Mouse (Mus musculus) heart, postnatal 0 days (tissue): ENCODE results near the gene Zfp108. TPM values are rescaled to one million over a fixed set of nuclear protein-coding genes. Genes with fewer than 3 reads are reported as not detected.

Source experiments
- ATAC-seq: fragments of 200-750 bp; cut with Nextera tagmentation; 2 replicates; pipeline ENCODE4 v1.8.0; 2017; ENCODE audit warnings: low read depth, moderate number of reproducible peaks, moderate library complexity; ENCODE audit not compliant: insufficient read depth
- DNase-seq: peaks from one replicate; pipeline ENCODE4 v3.0.0-alpha.2; 2016; ENCODE audit warnings: low spot score
- H3K27ac ChIP-seq: fragments of 300-500 bp; sonication (generic); 2 replicates; pipeline ENCODE4 v1.5.1; 2014; ENCODE audit warnings: low read depth, mild to moderate bottlenecking
- H3K27me3 ChIP-seq: fragments of 300-500 bp; sonication (generic); 2 replicates; pipeline ENCODE4 v1.6.1; 2014; ENCODE audit warnings: low read length, mixed read lengths; ENCODE audit not compliant: control insufficient read depth, insufficient read depth
- H3K36me3 ChIP-seq: fragments of 300-500 bp; sonication (generic); replicated peaks from 2 replicates; pipeline ENCODE4 v1.6.1; 2014; ENCODE audit warnings: low read length, mixed read lengths; ENCODE audit not compliant: control insufficient read depth, insufficient read depth
- H3K4me1 ChIP-seq: fragments of 300-500 bp; sonication (generic); 2 replicates; pipeline ENCODE4 v1.6.1; 2014; ENCODE audit warnings: antibody characterized with exemption; ENCODE audit not compliant: control insufficient read depth, insufficient read depth
- H3K4me2 ChIP-seq: fragments of 300-500 bp; sonication (generic); 2 replicates; pipeline ENCODE4 v1.6.1; 2014; ENCODE audit warnings: low read depth, mild to moderate bottlenecking, low read length, moderate library complexity
- H3K4me3 ChIP-seq: fragments of 300-500 bp; sonication (generic); 2 replicates; pipeline ENCODE4 v1.5.1; 2014; ENCODE audit warnings: low read depth, low read length
- H3K9ac ChIP-seq: fragments of 300-500 bp; sonication (generic); replicated peaks from 2 replicates; pipeline ENCODE4 v1.6.1; 2014; ENCODE audit warnings: low read depth, low read length, mixed read lengths
- H3K9me3 ChIP-seq: fragments of 300-500 bp; sonication (generic); replicated peaks from 2 replicates; pipeline ENCODE4 v1.6.1; 2016; ENCODE audit warnings: low read length; ENCODE audit not compliant: control insufficient read depth
- CTCF ChIP-seq: IDR thresholded peaks from 2 replicates; pipeline ENCODE4 v1.5.1; 2016; ENCODE audit warnings: antibody characterized with exemption, control low read depth, low read depth
- EP300 ChIP-seq: IDR thresholded peaks from 2 replicates; pipeline ENCODE4 v1.6.1; 2016; ENCODE audit warnings: antibody characterized with exemption, low read depth
- WGBS: fragments of 180-500 bp; shearing (Covaris S2); extraction: QIAGEN DNeasy Blood & Tissue Kit; methylation state at CpG from one replicate; pipeline ENCODE4 v1.1.7; 2014; 5-methylcytosine and 5-hydroxymethylcytosine counted together
- polyA plus RNA-seq: library from polyadenylated mRNA; unstranded; fragments of >200 nt; fragmentation: Nextera tagmentation; extraction: Ambion mirVana; gene quantifications from 2 replicates; pipeline ENCODE4 v1.2.1, GENCODE M21; 2015
- total RNA-seq: library from RNA; depleted of rRNA; stranded (reverse); fragments of >200 nt; gene quantifications from 2 replicates; pipeline ENCODE4 v1.2.3, GENCODE M21; 2014; ENCODE audit warnings: low replicate concordance

Zfp108 gene
- total and polyA plus RNA-seq, 2 experiments from 2014 or later = 1.1 TPM

DNA sequence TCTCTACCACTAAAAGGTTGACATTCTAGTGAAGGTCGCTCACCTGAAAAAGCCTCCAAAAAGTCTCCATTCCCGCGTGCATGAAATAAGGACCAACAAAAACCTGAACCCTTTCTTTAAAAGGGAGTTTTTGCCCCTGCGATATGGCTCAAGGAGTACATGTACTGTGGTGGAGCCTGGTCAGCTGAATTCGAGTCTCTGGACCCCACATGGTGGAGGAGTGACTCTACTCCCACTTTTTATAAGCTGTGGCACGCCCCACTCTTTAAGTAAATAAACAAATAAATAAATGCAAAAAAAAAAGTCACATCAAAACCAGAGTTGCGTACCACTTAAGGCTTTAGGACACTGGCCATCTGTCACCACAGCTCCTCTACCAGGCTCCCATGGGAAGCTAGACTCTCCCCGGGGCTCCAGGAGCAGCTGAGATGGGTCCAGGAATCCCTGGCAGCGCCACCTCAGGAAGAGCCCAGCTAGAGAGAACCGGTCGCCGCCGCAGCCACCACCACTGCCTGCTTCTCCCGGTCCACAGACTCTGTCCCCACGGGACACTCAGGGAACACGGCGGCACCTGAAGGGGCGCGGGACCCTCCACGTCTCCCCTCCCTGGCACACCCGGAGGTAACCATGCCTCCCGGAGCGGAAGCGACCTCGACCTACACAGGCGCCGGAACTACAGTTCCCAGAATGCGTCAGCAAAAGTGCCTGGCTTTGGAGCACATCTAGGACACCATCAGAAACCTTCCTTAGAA, 17.4 kb upstream of the Zfp108 start, which contains the start of gene Zfp109:
TSS of gene Zfp109 (minus strand) at position 521 of the 752 bp plus-strand sequence.
- peaks cover under 1% of the 10 kb centered on the region; the same call in 1 of the 2 replicates for H3K36me3 ChIP-seq
- peak within 1 kb of the TSS; percentile 77 for H3K4me2 ChIP-seq
- TF ChIP-seq CTCF = no peak
- no peak for TF ChIP-seq EP300
- ATAC-seq = peak; percentile 84
- WGBS = 6% methylated on average over 28 of the region's 28 CpGs
- no peaks in the 10 kb centered on the region for H3K9me3 ChIP-seq
- H3K9ac ChIP-seq = peak within 1 kb of the TSS; percentile 67
- H3K27me3 ChIP-seq = no peaks in the 10 kb centered on the region
- no peak within 1 kb of the TSS for H3K27ac ChIP-seq
- 0 out of 2 replicates have a peak, but pooled peaks cover 6% of the 10 kb centered on the region for H3K4me1 ChIP-seq
- H3K4me3 ChIP-seq = peak within 1 kb of the TSS; percentile 93
- no peak for DNase-seq

DNA sequence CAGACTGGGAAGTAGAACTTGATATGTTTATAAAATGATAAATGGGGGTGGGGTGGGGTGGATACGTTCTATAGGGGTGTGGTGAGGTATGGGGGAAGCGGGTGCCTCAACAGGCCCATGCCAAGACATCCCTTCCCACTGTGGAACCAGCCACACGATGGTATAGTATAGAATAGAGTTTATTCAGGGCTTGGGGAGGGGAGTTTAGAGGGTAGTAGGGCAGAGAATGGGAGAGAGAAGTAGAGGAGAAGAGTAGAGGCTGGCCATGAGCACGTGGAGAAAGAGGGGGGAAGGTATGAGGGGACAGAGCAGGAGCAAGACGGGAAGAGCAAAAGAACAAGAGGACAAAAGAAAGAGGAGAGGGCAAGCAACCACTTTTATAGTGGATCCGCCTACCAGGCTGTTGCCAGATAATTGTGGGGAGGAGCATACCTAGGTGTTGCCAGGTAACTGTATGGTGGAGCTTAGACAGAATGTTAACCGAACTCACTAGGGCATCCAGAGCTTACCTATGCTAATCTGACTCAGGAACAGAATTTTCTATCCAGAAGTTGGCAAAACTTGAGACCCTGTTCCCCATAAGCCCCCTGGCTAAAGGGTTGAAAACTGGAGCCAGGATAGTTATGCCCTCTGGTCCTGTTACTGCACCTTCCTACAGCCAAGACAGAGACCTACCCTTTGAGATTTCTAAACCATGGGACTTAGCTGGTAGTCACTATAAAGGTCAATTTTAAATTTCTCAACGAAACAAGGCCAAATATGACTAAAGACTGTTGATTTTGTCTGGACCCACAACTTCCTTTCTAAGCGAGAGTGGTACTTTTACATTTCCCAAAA, 597 bp upstream of the Zfp108 start:
- H3K9ac ChIP-seq = peak overlapping the region; percentile 67
- peak overlapping the region; percentile 78 for H3K4me2 ChIP-seq
- TF ChIP-seq CTCF (no peak), EP300 (no peak)
- H3K4me1 ChIP-seq = 0 out of 2 replicates have a peak, but pooled peaks cover 3% of the 10 kb centered on the region
- H3K9me3 ChIP-seq = no peaks in the 10 kb centered on the region
- DNase-seq (no peak), ATAC-seq (peak; percentile 38; the same call in 1 of the 2 replicates)
- WGBS = 65% methylated on average over 9 of the region's 9 CpGs
- no peaks in the 10 kb centered on the region for H3K27me3 ChIP-seq
- no peaks in the 10 kb centered on the region for H3K36me3 ChIP-seq
- no peak overlapping the region for H3K27ac ChIP-seq
- H3K4me3 ChIP-seq = peak overlapping the region; percentile 64

DNA sequence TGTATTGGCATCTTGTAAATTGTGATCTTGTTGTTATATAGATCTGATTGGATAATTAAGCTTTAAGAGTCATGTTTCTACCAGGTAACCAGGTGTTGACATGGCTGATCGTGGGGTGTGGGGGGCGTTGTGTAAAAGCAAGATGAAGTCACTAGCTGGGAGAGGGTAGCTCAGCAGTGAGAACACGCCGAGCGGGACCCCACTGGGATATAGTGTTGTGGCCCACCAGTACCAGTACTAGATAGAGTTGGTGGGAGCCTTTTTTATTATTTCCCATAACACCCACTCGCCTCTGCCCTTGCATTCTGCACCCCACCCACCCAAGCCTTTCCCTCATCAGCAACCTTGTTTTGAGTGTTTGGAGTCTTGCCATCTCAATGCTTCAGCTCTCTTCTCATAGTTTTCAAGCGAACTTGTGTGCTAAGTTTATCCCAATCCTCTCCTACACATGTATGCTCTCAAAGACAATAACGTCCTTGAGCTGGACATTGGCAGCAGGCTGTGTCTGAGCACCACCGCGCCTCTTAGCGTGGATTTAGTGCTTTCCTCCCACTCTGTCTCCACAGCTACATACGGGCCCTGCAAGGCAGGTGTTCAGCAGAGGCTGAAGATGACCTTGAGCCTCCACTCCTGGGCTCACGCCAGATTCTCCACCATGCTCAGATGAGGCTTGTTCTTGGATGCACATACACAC, 4.9 kb downstream of the Zfp108 start:
- ATAC-seq (no peak), DNase-seq (no peak)
- WGBS = 78% methylated on average over 13 of the region's 13 CpGs
- Histone ChIP-seq H3K36me3 (peaks cover 20% of the 10 kb centered on the region), H3K27me3 (no peaks in the 10 kb centered on the region), H3K4me2 (no peak overlapping the region), H3K27ac (no peak overlapping the region), H3K9me3 (no peaks in the 10 kb centered on the region), H3K4me1 (no peaks in the 10 kb centered on the region), H3K4me3 (no peak overlapping the region), H3K9ac (no peak overlapping the region)
- TF ChIP-seq CTCF = no peak

DNA sequence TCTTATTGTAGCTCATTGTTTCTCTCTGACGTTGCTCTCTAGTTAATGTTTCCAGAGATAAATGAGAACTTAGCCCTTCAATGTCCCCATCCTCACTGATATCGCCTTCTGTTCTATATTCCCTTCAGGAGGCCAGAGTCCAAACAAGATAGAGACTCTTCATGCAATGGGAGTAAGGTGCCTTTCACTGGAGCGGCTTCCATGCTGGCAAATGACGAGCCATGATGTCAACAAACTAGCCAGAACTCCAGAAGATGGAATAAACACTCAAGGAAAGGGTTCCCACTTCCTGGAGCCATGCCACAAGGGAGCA, 5.4 kb downstream of the Zfp108 start:
- no peak for ATAC-seq
- Histone ChIP-seq H3K36me3 (peaks cover 20% of the 10 kb centered on the region), H3K27ac (no peak overlapping the region), H3K4me2 (no peak overlapping the region), H3K9me3 (no peaks in the 10 kb centered on the region), H3K4me3 (no peak overlapping the region), H3K9ac (no peak overlapping the region), H3K27me3 (no peaks in the 10 kb centered on the region), H3K4me1 (no peaks in the 10 kb centered on the region)
- no peak for DNase-seq
- TF ChIP-seq CTCF (no peak), EP300 (no peak)
- 78% methylated on average over 4 of the region's 4 CpGs for WGBS

DNA sequence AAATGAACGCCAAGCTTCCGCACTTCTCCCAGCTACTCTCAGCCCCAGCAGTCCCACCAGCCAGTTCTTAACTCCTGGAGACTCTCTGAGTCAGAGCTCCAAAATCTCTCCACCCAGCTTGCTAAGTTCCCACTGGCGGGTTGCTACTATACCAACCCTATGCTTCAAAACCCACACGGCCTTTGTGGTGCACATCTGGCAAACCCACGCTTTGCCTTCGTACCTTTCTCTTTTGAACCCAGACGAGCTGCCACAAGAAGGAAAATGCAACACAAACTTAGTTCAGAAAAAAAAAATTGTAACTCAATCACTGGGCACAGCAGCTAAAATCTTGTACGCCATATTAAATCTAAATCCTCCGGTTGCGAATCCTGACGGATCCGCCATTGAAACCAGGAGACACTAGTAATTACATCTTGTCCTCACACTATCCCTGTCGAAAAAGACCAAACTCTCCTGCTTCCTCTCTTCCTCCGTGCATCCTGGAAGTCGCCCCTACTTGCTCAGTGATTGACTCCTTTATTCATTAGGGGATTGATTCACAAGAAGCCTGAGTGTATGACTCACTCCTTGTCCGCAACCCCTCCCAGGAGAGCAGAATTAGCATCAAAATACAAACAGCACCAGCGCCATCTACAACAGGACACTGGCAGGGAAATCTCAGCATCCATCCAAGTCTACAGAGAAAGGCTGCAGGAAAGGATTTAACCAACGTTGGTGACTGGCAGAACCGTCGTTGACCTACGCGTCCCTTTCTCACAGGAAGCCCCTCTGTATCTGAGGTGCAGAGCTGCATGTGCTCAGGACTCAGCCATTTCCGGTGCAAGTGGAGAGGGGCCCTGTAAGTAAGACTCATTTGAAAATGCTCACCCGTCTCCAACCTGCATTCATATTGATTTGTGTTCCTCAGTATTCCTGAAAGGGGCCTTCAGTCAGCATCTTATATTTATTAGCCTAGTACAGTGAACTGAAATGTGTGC, 13.9 kb downstream of the Zfp108 start:
- TF ChIP-seq EP300 (no peak), CTCF (no peak)
- no peak for DNase-seq
- peaks cover 4% of the 10 kb centered on the region; the same call in 1 of the 2 replicates for H3K4me1 ChIP-seq
- no peaks in the 10 kb centered on the region for H3K9me3 ChIP-seq
- no peaks in the 10 kb centered on the region for H3K27me3 ChIP-seq
- no peak overlapping the region for H3K4me2 ChIP-seq
- WGBS = 69% methylated on average over 24 of the region's 24 CpGs
- no peak overlapping the region for H3K9ac ChIP-seq
- H3K36me3 ChIP-seq = no peaks in the 10 kb centered on the region
- no peak for ATAC-seq
- no peak overlapping the region for H3K4me3 ChIP-seq
- H3K27ac ChIP-seq = no peak overlapping the region
